Mouse (Mus musculus): ENCODE measurements around the gene Tbc1d2.

Tbc1d2 gene

DNA sequence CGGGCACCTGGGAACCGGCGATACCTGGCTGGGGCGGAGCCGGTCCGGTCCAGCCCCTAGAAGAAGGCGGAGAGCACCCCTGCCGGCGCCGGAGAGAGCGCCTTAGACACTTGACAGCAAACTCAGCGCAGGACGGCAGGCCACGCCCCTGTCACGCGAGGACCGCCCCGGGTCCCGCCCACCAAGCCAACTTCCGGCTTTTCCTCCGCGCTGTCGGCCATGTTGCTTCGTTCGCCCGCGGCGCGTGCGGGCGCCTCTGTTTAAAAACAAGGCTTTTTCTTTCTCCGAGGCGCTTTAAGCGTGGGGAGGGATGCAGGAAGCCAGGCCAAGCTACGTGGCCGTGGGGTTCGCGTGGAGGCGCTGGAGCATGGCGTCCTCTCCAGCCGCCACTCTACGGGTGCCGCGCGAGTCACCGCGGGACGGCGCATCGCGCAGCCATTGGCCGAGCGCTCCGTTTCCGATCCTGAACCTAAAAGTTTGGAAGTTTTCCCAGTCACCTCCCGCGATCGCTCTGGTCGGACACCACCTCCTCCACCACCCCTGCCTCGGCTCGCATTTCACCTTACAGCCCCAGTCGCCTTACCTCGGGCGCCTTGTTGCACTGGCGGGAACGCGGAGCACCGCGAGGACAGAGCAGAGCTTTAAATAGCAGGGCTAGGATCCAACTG is at the start of gene Tbc1d2:
Gene Tbc1d2, minus strand, starts transcription at position 124 of the 668 bp plus-strand sequence.
- DNase-seq (ENCODE audit: low read depth, low spot score): peak; percentile 98

DNA sequence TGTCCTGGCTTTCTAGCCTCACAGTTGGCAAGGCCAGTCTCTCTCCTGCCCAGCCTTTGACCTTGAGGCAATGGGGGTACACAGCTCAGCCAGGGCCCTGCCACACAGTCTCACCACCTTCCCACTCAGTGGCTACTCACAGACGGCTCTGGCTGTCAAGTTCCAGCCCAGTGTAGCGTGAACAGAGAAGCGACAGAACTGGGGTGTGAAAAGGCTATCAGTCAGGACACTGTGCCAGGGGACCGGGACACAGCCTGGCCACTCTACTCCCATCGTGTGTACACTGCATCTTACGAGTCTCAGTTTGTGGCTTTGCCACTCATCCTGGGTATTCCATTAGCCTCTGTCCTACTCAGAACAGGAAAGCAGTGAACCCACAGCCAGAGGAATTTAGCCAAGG is 46.5 kb upstream of the Tbc1d2 start:
- no peak for DNase-seq (ENCODE audit: low read depth, low spot score)

DNA sequence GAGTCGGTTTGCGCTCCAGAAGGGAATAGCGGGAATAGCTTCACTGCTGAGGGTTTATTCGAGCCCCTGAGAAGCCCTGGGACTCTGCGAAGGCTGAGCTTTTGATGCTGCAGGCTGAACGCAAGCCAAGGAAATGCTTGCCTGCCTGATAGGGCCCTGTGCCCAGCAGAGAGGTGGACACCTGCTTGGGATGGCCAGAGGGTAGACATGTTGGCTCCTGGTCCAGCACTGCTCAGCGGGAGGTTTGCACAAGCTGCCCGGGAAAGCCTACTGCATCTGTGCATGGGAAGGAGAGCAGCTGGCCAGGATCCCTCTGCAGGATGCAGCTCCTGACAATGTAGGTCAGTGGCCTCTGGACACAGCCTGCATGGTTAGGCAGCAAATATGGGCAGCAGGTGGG is 40.6 kb upstream of the Tbc1d2 start:
- DNase-seq (ENCODE audit: low read depth, low spot score): no peak

DNA sequence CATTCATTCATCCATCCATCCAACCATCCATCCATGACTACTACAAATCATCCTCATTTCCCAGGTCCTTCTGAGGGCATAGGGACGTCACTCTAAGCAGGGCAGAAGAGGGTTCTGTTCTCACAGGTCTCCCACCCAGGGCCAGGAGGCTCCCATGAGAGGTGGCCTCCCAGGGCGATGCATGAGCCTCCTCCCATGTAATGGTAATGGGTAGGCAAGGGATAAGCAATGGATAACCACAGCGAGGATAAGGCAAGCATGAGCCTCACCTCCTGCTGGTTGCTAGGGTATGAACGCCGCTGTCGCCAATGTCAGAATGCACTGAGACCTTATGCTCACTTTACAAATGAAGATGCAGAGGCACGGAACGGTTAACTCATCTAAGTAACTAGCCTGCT is 40.0 kb upstream of the Tbc1d2 start:
- DNase-seq (ENCODE audit: low read depth, low spot score): no peak

DNA sequence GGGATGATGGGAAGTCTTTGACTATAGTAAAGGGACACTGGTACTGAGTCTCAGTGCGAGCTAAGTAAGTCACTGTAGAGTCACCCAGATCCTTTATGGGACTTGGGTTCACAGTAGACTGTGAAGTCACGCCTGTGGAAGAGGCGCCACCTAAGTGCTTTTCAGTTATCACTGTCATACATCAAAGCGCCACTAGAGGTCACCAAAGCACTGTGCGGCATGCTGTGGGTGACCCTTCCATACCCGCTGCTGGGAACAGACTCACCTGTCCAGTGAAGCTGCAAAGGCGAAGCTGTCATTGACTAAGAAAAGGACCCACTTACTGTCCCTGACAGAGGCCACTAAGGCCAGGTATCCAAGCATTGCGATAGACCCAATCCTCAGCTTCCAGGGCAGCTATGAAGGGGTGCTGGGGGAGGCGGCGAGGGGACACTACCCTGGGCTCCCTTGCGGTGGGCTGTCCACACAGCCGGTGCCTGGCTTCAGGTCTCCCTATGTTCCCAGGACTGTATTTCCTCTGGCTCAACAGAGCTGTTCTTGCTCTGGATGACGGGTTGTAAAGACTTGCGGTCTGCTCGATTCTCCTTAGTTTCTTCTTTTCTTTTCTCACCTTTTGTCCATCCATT is 39.5 kb upstream of the Tbc1d2 start:
- peak; percentile 83 for DNase-seq (ENCODE audit: low read depth, low spot score)

DNA sequence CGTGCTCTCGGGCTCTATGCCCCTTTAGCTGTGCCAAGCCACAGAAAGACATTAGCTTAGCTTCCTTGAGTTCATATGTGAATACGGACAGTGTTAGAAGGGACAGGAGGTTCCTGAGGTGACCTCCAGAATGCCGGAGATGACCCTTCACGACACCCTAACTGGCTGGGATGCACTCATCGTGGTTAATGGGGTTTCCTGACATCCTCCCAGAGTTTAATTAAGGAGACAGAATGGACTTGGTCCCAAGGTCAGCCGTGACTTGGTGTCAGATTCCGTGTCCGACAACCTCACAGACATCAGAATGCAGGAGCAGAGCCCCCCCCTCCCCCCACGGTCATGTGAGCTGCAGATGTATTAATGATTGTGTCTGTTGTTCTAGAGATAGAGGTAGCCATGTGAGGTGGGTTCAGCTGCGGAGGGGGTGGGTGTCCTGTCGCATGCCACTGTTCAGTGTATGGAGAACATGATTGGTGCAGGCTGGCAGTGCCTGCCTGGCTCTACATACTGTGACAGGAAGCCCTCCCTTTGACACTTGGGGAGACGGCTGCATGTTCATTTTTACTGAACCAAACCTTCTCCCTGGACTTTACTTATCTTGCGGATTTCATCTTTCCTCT is 38.3 kb upstream of the Tbc1d2 start:
- no peak for DNase-seq (ENCODE audit: low read depth, low spot score)

DNA sequence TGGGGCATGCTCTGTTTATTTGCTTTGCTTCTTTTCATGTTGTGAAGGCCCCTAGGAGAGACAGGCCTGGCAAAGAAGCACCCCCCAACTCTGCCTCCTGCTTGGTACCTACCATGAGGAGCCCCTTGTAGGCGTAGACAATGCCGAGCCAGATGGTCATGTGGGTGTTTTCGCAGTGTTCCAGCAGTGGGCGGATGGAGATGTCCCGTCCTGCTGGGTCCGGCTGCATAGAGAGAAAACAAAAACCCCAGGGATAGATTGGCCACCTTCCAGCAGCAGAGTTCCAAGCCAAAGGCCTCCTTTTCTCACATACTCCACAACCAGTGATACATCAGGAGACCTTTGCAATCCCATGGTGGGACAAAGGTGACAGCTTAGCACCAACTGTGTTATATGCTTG is 34.2 kb upstream of the Tbc1d2 start:
- DNase-seq (ENCODE audit: low read depth, low spot score): no peak

DNA sequence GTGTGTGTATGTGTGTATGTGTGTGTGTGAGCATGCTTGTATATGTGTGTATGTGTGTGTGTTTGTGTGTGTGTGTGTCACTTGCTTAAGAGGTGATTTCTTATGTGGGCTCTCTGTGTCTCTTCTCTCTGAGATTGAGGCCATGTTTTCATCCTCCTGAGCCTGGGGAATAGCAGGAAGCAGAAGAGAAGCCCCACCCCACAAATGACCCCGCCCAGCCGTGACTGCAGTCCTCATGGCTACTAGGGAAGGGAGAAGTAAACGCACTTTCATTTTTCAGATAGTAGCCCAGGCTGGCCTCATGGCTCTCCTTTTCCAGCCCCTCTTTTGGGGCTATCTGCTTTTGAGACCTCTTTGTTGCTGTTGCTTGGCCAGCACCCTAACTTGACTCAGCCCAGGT is 26.6 kb upstream of the Tbc1d2 start:
- DNase-seq (ENCODE audit: low read depth, low spot score): no peak

DNA sequence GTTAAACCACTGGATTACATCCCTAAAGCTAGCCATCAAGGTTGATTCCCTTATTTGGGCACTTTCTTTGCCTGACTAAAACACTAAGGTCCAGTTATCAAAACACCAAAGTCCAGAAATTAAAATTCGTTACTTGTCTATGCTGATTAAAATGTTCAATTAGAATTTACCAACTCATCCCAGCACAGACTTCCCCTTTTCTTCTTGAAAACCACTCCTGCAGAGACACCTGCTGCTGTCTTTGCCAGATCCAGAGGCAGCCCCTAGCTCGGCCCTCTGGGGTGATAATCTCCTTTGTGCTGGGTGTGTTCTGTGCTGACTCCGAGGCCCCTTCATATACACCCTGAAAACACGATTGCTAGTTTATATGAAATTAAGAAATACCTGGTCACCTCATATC is 26.0 kb upstream of the Tbc1d2 start:
- DNase-seq (ENCODE audit: low read depth, low spot score): no peak

DNA sequence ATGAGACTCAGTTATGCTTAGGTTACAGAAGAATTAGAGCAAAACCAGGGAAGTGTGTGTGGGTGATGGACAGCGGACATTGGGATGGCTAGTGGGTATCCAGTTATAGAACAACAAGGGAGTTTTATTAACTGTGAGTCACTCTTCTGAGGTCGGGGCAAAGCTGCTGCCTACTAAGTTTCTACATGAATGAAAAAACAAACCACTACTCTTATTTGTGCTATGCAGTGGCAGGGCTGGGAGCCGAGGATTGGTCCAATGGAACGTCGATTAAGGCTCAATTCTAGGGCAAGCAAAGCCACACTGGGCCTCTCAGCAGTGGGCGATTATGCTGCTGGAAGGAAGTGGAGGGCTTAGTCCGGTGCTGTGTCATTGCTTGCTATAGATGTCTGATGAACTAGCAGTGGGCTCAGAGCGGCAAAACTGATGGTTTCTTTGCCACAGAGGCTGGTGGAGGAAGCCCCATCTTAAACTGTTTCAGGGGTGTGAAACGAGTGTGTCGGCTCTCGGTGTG is 25.3 kb upstream of the Tbc1d2 start:
- no peak for DNase-seq (ENCODE audit: low read depth, low spot score)

DNA sequence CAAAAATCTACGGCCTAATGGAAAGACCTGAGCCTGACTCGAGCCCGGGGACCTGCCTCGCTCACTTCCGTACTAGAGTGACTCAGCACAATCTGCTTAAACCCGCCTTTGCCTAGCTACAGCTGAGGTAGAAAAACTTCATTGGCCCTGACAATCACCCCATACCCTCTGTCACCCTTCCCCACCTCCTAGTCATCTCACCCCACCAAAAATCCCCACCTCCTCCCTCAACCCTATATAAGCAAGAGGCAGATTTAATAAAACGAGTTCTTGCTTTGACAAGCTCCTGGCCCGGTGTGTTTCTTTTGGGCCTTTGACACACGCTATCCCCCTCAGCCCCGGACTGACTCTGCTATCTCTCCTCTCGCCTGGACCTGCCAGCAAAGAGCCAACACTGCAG is 18.6 kb upstream of the Tbc1d2 start:
- DNase-seq (ENCODE audit: low read depth, low spot score): peak; percentile 53

DNA sequence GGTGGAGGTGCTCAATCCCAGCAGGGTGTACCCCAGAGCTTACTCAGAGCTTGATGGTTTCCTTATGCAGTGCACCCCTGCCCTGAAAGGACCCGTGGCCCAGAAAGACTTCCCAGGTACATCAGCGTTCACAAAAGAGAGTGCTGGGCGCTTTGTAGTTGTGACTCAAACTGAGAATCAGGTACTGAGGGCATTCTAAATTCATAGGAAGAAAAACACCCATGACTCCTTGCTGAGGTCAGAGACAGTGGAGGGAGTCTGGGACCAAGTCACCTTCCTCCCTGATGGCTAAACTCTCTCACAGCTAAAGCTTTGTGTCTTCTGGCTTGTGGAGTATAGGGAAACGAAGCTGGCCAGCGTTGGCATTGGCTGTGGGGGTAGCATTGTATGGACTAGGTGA is 16.4 kb upstream of the Tbc1d2 start:
- no peak for DNase-seq (ENCODE audit: low read depth, low spot score)

DNA sequence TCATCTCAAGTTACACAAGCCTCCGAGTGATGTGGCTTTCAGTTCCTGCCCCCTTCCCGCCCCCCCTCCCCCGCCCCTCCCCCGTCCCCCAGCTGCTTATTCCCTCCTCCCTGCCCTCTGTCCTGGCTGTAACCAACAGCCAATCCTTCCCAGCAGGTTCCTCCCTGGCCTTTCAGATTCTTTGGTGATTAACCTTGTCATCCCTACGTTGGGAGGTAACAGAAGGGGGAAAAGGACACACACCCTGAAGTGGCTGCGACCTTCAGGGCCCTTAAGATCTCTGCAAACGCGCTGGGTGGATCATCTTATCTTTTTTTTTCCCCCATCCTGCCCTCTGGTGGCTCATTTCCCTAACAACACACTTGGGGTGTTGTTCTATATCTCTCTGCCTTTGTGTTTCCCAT is 15.4 kb upstream of the Tbc1d2 start:
- DNase-seq (ENCODE audit: low read depth, low spot score): peak; percentile 99

DNA sequence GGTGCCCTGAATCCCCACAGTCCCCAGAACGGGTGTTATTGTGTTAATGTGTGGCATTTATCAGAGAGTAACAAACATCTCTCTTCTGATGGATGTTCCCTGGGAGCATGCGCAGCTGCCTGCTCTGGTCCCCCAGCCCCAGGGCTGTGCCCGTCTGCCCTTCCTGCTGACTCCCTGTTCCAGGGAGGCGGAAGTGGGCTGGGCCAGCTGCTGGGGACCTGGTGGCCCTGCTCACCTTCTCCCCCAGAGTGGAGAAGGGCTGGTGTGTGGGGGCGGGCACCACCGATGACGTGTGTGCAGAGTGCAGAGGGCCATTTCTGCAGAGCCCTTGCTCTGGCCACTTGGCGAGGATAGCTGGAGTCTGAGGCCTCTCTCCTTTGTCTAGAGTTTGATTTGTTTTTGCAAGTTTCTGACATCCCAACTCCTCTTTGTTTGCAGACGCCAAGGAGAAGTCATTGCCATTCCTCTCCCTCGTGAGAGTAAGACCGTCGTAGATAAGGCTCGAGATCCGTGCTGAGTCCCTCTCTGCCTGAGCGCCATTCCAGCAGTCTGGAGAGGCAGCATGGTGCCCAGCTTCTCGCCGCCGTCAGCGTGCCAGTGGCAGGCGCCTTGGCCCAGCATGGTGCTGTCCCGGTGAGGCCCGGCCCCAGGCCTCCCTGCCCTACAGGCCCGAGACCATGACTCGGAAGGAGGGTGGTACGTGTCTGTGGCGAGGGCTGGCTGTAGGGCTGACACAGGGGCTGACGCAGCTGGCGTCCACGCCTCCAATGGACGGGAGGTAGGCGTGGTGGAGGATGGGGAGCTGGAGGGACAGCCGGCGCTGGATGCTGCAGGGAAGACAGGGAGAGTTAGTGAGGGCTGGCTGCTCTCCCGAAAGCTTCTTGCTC is 14.4 kb upstream of the Tbc1d2 start:
- peak; percentile 85 for DNase-seq (ENCODE audit: low read depth, low spot score)

DNA sequence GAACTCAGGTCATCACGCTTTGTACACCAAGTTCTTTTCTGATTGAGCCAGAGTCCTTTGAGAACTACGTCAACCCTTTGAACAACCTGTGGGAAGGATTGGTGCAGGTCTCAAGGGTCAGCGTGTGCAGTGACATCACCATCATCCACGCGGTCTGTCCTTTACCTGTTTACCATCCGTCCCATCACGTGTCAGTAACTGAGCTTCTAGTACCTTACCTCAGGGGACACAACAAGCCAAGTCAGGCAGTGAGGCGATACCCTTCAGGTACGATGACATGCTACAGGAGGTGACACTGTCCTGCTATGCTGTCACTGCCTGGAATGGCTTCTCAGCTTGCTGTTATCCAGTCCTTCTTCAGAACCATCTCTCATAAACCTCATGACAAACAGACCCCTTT is 11.4 kb upstream of the Tbc1d2 start:
- DNase-seq (ENCODE audit: low read depth, low spot score): no peak

DNA sequence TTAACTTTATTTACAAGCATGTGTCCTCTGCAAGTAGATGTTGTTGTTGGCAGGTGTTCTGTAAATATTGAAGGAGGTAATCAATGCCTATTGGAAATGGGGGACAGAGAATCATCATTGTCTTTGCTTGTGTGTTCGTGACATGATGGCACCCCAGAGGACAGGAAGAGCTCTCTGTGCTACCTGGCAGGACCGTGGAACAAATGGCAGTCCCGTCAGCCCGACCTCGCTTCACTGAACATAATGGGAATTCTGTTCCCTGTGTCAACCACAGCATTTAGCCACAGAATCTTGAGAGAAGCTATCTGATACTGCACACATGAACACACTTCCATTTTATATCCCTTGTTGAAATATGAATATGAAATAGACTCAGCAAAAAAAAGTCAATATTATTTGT is 8.9 kb upstream of the Tbc1d2 start:
- no peak for DNase-seq (ENCODE audit: low read depth, low spot score)

DNA sequence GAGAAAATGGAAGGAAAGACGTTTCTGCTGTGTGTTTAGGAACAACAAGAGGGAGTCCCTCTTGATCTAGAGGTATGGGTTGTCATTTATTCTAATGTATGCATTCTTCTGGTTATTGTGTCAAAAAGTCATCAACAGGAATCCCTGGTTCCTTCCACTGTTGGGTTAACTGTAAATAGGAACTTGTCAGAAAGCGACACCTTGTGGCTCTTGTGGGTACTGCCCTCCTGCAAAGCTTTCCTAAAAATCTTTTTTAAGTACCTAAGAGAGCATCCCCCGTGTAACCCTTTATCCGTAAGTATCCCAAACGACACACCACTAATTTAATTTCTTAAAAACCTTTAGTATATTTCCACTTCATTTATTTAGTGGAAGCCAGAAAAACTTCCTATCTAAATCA is 7.1 kb upstream of the Tbc1d2 start:
- peak; percentile 86 for DNase-seq (ENCODE audit: low read depth, low spot score)

DNA sequence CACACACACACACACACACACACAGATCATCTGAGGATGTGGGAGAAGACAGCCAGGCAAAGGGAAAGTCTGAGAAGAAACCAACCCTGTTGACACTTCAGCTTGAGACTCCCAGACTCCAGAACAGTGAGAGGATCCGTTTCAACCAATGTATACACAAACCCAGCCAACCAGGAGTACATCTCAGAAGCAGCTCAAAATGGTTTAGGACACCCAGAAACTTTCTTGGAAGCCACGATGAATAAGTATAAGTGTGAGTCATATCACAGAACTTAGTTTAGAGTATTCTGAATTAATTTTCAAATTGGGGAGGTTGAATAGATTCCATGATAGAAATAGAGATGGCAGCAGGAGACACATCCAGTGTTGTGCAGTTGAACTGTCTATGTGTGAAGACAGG is 5.9 kb upstream of the Tbc1d2 start:
- no peak for DNase-seq (ENCODE audit: low read depth, low spot score)

DNA sequence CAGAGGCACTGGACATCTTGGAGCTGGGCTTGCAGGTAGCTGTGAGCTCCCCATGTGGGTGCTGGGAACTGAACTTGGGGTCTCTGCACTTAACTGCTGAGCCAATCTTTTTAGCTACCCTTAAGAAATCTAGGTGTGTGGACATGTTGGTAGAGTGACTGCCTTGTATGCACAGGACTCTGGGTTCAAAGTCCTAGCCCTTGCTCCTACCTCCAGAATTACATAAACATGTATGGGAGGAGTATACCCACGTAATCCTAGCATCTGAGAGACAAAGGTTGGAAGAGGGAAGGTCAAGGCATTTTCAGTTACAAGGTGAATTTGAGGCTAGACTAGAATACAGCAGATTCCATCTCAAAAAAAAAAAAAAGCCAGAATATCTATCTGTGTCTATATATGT is 5.3 kb upstream of the Tbc1d2 start:
- no peak for DNase-seq (ENCODE audit: low read depth, low spot score)

DNA sequence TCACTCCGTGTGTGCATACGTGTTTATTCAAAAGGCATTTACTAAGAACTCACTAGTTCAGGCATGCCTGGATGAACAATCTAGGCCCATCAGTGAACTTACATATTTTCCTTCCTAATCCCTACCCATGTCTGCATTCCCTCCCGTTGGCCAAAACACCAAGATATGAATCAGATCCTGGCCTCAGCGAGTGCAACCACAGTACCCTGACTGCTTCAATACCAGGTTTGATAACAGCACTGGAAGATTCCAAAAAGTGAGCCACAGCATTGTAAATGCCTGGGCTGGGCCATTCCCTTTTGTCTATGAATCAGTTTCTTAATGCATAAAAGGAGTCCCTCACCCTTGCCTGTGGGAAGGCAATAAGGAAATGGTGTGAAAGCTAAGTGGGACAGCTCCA is 848 bp downstream of the Tbc1d2 start:
- DNase-seq (ENCODE audit: low read depth, low spot score): no peak

DNA sequence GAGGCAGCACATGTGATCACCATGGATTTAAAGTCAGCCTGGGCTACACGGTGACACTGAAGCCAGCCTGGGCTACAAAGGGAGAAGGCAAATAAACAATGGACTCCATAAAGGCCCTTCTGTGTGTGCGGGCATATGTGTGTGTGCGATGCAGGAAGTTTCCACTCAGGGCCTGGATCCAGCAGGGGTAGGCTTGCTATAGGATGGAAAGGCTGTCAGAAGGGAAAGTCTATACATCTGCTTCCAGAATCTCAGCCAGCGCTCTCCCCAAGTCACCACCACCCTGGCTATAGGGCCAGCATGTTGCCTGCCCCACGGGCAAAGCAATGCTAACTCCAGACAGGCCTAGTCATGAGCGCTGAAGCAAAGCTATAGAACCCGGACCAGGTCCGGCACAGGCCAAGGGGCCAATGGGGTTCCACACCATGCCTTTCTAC is 6.3 kb downstream of the Tbc1d2 start:
- no peak for DNase-seq (ENCODE audit: low read depth, low spot score)

Data from ZHBTc4 (cell line).